Mouse (Mus musculus) intestine, postnatal 0 days (tissue): ENCODE measurements around the gene Tbcb. TPM values are rescaled to one million over a fixed set of nuclear protein-coding genes. Genes with fewer than 3 reads are reported as not detected.
A peak's percentile ranks its signal among the peaks of the same experiment; 100 is the strongest.
"Not testable (repeated sequence)": the region's sequence is repeated elsewhere in the genome, so short reads cannot be mapped to it uniquely, and the experiment has no call there.

Experiments
- ATAC-seq: fragments of 200-750 bp; cut with Nextera tagmentation; 2 replicates; pipeline ENCODE4 v1.8.0; 2017; ENCODE audit warnings: mild to moderate bottlenecking, moderate TSS enrichment, moderate library complexity
- H3K27ac ChIP-seq: fragments of 300-500 bp; sonication (generic); 2 replicates; pipeline ENCODE4 v1.5.1; 2014; ENCODE audit warnings: mild to moderate bottlenecking, low read depth, low read length, moderate library complexity
- H3K27me3 ChIP-seq: fragments of 300-500 bp; sonication (generic); replicated peaks from 2 replicates; pipeline ENCODE4 v1.6.1; 2014; ENCODE audit warnings: low read length, mixed read lengths; ENCODE audit not compliant: control insufficient read depth, insufficient read depth
- H3K36me3 ChIP-seq: fragments of 300-500 bp; sonication (generic); 2 replicates; pipeline ENCODE4 v1.6.1; 2014; ENCODE audit warnings: mild to moderate bottlenecking, moderate library complexity; ENCODE audit not compliant: control insufficient read depth, insufficient read depth
- H3K4me1 ChIP-seq: fragments of 300-500 bp; sonication (generic); replicated peaks from 2 replicates; pipeline ENCODE4 v1.6.1; 2014; ENCODE audit warnings: antibody characterized with exemption, low read length, mixed read lengths; ENCODE audit not compliant: control insufficient read depth, insufficient read depth
- H3K4me2 ChIP-seq: fragments of 300-500 bp; sonication (generic); replicated peaks from 2 replicates; pipeline ENCODE4 v1.6.1; 2014; ENCODE audit warnings: low read depth, mild to moderate bottlenecking, moderate library complexity
- H3K4me3 ChIP-seq: fragments of 300-500 bp; sonication (generic); 2 replicates; pipeline ENCODE4 v1.5.1; 2014; ENCODE audit warnings: low read depth, low read length
- H3K9ac ChIP-seq: fragments of 300-500 bp; sonication (generic); 2 replicates; pipeline ENCODE4 v1.6.1; 2014; ENCODE audit warnings: mild to moderate bottlenecking, low read depth, low read length
- H3K9me3 ChIP-seq: fragments of 300-500 bp; sonication (generic); 2 replicates; pipeline ENCODE4 v1.6.1; 2016; ENCODE audit warnings: mixed run types; ENCODE audit not compliant: control insufficient read depth
- CTCF ChIP-seq: sonication (generic); IDR thresholded peaks from 2 replicates; pipeline ENCODE4 v1.5.1; 2016; ENCODE audit warnings: low read depth, mild to moderate bottlenecking, control low read depth, antibody characterized with exemption, moderate library complexity
- WGBS: fragments of 180-500 bp; shearing (Covaris S2); extraction: QIAGEN DNeasy Blood & Tissue Kit; methylation state at CpG from one replicate; pipeline ENCODE4 v1.1.7; 2014; 5-methylcytosine and 5-hydroxymethylcytosine counted together
- polyA plus RNA-seq: library from polyadenylated mRNA; unstranded; fragments of >200 nt; fragmentation: Nextera tagmentation; extraction: Ambion mirVana; gene quantifications from 2 replicates; pipeline ENCODE4 v1.2.1, GENCODE M21; 2015

The Tbcb gene
- polyA plus RNA-seq, 1 experiment from 2014 or later = 160 TPM

GRCm38 (mm10) chr7:30183879-30184289, 48.2 kb downstream of the Tbcb start, which contains the start of gene Cox7a1:
TSS of gene Cox7a1 (plus strand) at chr7:30184144.
- WGBS = 1% methylated on average over 11 of the region's 11 CpGs
- H3K9me3 ChIP-seq = no peaks in the 10 kb centered on the region
- H3K9ac ChIP-seq = no peak within 1 kb of the TSS
- peaks cover 36% of the 10 kb centered on the region for H3K36me3 ChIP-seq
- H3K4me3 ChIP-seq = peak within 1 kb of the TSS; percentile 13
- peak within 1 kb of the TSS; percentile 66 for H3K4me2 ChIP-seq
- ATAC-seq = peak; percentile 80
- no peaks in the 10 kb centered on the region for H3K27me3 ChIP-seq
- no peaks in the 10 kb centered on the region for H3K4me1 ChIP-seq
- no peak for TF ChIP-seq CTCF
- peak within 1 kb of the TSS; percentile 46 for H3K27ac ChIP-seq

- H3K9ac ChIP-seq, H3K27ac ChIP-seq, H3K4me3 ChIP-seq, H3K4me2 ChIP-seq, H3K9me3 ChIP-seq, H3K27me3 ChIP-seq, ATAC-seq, H3K4me1 ChIP-seq: not testable (repeated sequence)
- WGBS = 68% methylated on average over 6 of the region's 7 CpGs
- H3K36me3 ChIP-seq = peaks cover 36% of the 10 kb centered on the region
Observed at GRCm38 (mm10) chr7:30183189-30183588, 48.9 kb downstream of the Tbcb start.

- not testable (repeated sequence) for H3K27ac ChIP-seq, H3K4me2 ChIP-seq, H3K4me3 ChIP-seq, ATAC-seq, H3K9ac ChIP-seq, H3K9me3 ChIP-seq, H3K4me1 ChIP-seq, H3K27me3 ChIP-seq
- WGBS = 94% methylated on average over 10 of the region's 10 CpGs
- H3K36me3 ChIP-seq = peaks cover 30% of the 10 kb centered on the region
Observed at GRCm38 (mm10) chr7:30181929-30182328, 50.1 kb downstream of the Tbcb start.

GRCm38 (mm10) chr7:30181308-30181707, 50.8 kb downstream of the Tbcb start:
- H3K4me1 ChIP-seq = no peaks in the 10 kb centered on the region
- no peak overlapping the region for H3K9ac ChIP-seq
- peak; percentile 93 for TF ChIP-seq CTCF
- WGBS = 4% methylated on average over 4 of the region's 4 CpGs
- ATAC-seq = no peak
- H3K27ac ChIP-seq = no peak overlapping the region
- no peaks in the 10 kb centered on the region for H3K9me3 ChIP-seq
- no peaks in the 10 kb centered on the region for H3K27me3 ChIP-seq
- H3K4me3 ChIP-seq = no peak overlapping the region
- no peak overlapping the region for H3K4me2 ChIP-seq
- peaks cover 29% of the 10 kb centered on the region for H3K36me3 ChIP-seq

GRCm38 (mm10) chr7:30178256-30178655, 53.8 kb downstream of the Tbcb start:
- Histone ChIP-seq H3K9me3 (no peaks in the 10 kb centered on the region), H3K27ac (no peak overlapping the region), H3K4me2 (no peak overlapping the region), H3K27me3 (no peaks in the 10 kb centered on the region), H3K36me3 (peaks cover 21% of the 10 kb centered on the region; the same call in 1 of the 2 replicates), H3K4me1 (no peaks in the 10 kb centered on the region), H3K4me3 (no peak overlapping the region), H3K9ac (no peak overlapping the region)
- ATAC-seq = no peak
- 80% methylated on average over 11 of the region's 11 CpGs for WGBS
- no peak for TF ChIP-seq CTCF

GRCm38 (mm10) chr7:30176474-30176873, 55.6 kb downstream of the Tbcb start:
- H3K9ac ChIP-seq = no peak overlapping the region
- 84% methylated on average over 12 of the region's 12 CpGs for WGBS
- H3K27ac ChIP-seq = no peak overlapping the region
- no peak for ATAC-seq
- H3K4me2 ChIP-seq = no peak overlapping the region
- H3K27me3 ChIP-seq = no peaks in the 10 kb centered on the region
- H3K9me3 ChIP-seq = no peaks in the 10 kb centered on the region
- H3K4me1 ChIP-seq = no peaks in the 10 kb centered on the region
- H3K4me3 ChIP-seq = no peak overlapping the region
- no peak for TF ChIP-seq CTCF
- H3K36me3 ChIP-seq = peaks cover 21% of the 10 kb centered on the region; the same call in 1 of the 2 replicates

Other genes starting within 250 kb of the Tbcb start
- 5.5 and 5.8 TPM in 2 replicates for gene Zfp568, start 248.3 kb downstream of the Tbcb start, polyA plus RNA-seq
- 0.93 and 1.0 TPM in 2 replicates for gene Zfp14, start 180.9 kb downstream of the Tbcb start, polyA plus RNA-seq
- 1.2 and 1.7 TPM in 2 replicates for gene Zfp82, start 159.4 kb downstream of the Tbcb start, polyA plus RNA-seq
- not detected in 2 replicates for gene Gm26920, start 141.9 kb downstream of the Tbcb start, polyA plus RNA-seq
- 2.6 and 3.1 TPM in 2 replicates for gene Zfp566, start 141.7 kb downstream of the Tbcb start, polyA plus RNA-seq
- gene Zfp260, start 137.5 kb downstream of the Tbcb start, polyA plus RNA-seq = 32.5 and 34.3 TPM in 2 replicates
- gene Zfp382, start 110.3 kb downstream of the Tbcb start, polyA plus RNA-seq = 1.7 and 2.4 TPM in 2 replicates
- gene Zfp146, start 62.5 kb downstream of the Tbcb start, polyA plus RNA-seq = 3.1 and 3.8 TPM in 2 replicates
- 54.1 and 60.2 TPM in 2 replicates for gene Cox7a1, start 48.1 kb downstream of the Tbcb start, polyA plus RNA-seq
- 85.5 and 87.1 TPM in 2 replicates for gene Capns1, start 33.5 kb downstream of the Tbcb start, polyA plus RNA-seq
- gene Polr2i, start 324 bp downstream of the Tbcb start, polyA plus RNA-seq = 84.6 and 91.2 TPM in 2 replicates
- not detected in 2 replicates for gene Ovol3, start 3.5 kb upstream of the Tbcb start, polyA plus RNA-seq
- 0.14 and 0.22 TPM in 2 replicates for gene Thap8, start 47.8 kb upstream of the Tbcb start, polyA plus RNA-seq
- 3.5 TPM in 2 replicates for gene Wdr62, start 48.1 kb upstream of the Tbcb start, polyA plus RNA-seq
- gene Clip3, start 59.5 kb upstream of the Tbcb start, polyA plus RNA-seq = 8.6 and 9.7 TPM in 2 replicates
- gene Alkbh6, start 76.4 kb upstream of the Tbcb start, polyA plus RNA-seq = 58.2 and 63.5 TPM in 2 replicates
- 12.5 and 16.3 TPM in 2 replicates for gene Syne4, start 82.5 kb upstream of the Tbcb start, polyA plus RNA-seq
- not detected in 2 replicates for gene E130208F15Rik, start 89.5 kb upstream of the Tbcb start, polyA plus RNA-seq
- 18.3 and 18.8 TPM in 2 replicates for gene Sdhaf1, start 91.6 kb upstream of the Tbcb start, polyA plus RNA-seq
- 1.1 and 1.8 TPM in 2 replicates for gene Lrfn3, start 130.5 kb upstream of the Tbcb start, polyA plus RNA-seq
- 60.0 and 63.6 TPM in 2 replicates for gene Tyrobp, start 181.5 kb upstream of the Tbcb start, polyA plus RNA-seq
- 4.0 and 5.9 TPM in 2 replicates for gene Hcst, start 187.6 kb upstream of the Tbcb start, polyA plus RNA-seq
- 1.2 and 1.3 TPM in 2 replicates for gene Nfkbid, start 189.5 kb upstream of the Tbcb start, polyA plus RNA-seq
- gene Aplp1, start 213.3 kb upstream of the Tbcb start, polyA plus RNA-seq = 28.2 and 30.1 TPM in 2 replicates
- 0.08 and 0.09 TPM in 2 replicates for gene Kirrel2, start 225.4 kb upstream of the Tbcb start, polyA plus RNA-seq
- 0.10 TPM in 1 of 2 replicates, not detected in the other for gene Nphs1, start 226.0 kb upstream of the Tbcb start, polyA plus RNA-seq